In the genomic region with DNA sequence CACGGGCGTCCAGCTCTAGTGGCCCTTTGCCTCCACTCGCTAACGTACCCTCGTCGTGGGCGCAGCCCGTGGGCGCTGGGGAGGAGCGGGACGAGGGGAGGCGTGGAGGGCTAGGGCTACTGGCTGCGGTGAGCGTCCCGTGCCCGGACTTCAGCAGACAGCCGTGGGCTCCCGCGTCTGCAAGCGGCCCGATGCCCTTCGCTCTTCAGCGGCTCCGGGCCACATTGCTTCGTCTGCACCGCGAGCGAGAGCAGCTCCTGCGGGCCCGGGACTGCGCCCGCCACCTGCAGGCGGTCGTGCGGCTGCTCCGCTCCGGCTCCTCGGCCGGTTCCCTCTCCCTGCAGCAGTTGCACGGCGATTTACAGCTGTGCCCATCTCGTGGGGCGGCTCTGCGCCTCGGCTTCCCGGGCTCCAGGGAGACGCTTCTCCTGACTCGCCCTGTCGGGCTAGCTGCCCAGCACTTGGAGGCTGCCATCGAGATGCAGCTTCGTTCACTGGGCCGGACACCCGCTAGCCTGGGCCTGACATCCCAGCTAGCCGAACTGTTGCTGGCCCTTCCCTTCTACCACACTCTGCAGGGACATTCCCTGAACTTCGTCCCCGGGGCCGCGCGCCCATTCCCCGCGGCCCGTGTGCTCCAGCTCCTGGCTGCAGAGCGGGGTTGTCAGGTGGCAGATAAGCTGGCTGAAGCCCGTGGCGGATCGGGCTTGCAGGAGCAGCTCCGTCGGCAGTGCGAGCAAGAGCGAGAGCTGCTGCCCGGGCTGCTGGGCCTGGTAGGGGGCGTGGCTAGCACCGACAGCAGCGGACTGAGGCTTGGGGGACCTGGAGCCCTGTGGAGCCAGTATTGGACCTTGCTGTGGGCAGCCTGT, we compare ENCODE assay signal across 9 mouse cellular contexts. TPM values are rescaled to one million over a fixed set of nuclear protein-coding genes. Genes with fewer than 3 reads are reported as not detected.
DNase-seq lines count a peak whose midpoint lies in the region; ATAC-seq and TF ChIP-seq lines count a peak whose summit lies in the region.
"Had no signal": no experiment of that assay in that cellular context is flagged by ENCODE, and none has a peak within 500 bp of the region (broad histone marks: within the 10 kb centered on the region; RNA-seq: fewer than 3 reads in every experiment).

No protein-coding gene starts in this region.

- no peaks in the 10 kb centered on the region for H3K9me3 ChIP-seq in MEL (replicated peaks; ENCODE audit: insufficient read depth, low read length)
- H3K9me3 ChIP-seq in forebrain, embryonic 10.5 days: no peaks in the 10 kb centered on the region
- H3K9me3 ChIP-seq in megakaryocyte, embryonic 14.5 days: no peaks in the 10 kb centered on the region

- peak; percentile 77 for DNase-seq in MEL (ENCODE audit: low read depth, low spot score)
- peak; percentile 74 for DNase-seq in brain, adult 2 months (ENCODE audit: low read depth, low spot score)
- peak; percentile 79 for DNase-seq in forebrain, embryonic 10.5 days (ENCODE audit: extremely low spot score, low spot score)
- peak; percentile 54 to 67 for DNase-seq in layer of hippocampus, postnatal 36 days
- DNase-seq in right cerebral cortex, postnatal 14 days: peak; percentile 64
- DNase-seq in frontal cortex, adult 2 months (ENCODE audit: extremely low spot score in 1 of 2, low spot score in 1 of 2): no peak

- no peak for TF ChIP-seq EP300 in MEL (IDR thresholded peaks at IDR 0.05; ENCODE audit: low read depth in 1 of 2, low read length in 2 of 2)

- peak overlapping the region; percentile 63 for H3K27ac ChIP-seq in MEL (ENCODE audit: control insufficient read depth, low read depth, low read length)
- H3K27ac ChIP-seq in forebrain, embryonic 10.5 days: peak overlapping the region; percentile 89

- TF ChIP-seq RAD21 in MEL (IDR thresholded peaks at IDR 0.05; ENCODE audit: low read depth, low read length): no peak

- no peaks in the 10 kb centered on the region for H3K27me3 ChIP-seq in MEL (ENCODE audit: control insufficient read depth in 1 of 2, insufficient read depth in 2 of 2, low read length in 2 of 2)
- peaks cover 28% of the 10 kb centered on the region for H3K27me3 ChIP-seq in forebrain, embryonic 10.5 days (ENCODE audit: poor library complexity, severe bottlenecking)
- peaks cover 1% of the 10 kb centered on the region for H3K27me3 ChIP-seq in megakaryocyte, embryonic 14.5 days (replicated peaks)

- peak overlapping the region; percentile 76 for H3K9ac ChIP-seq in MEL (ENCODE audit: control insufficient read depth, low read depth, low read length, poor library complexity, severe bottlenecking)

- TF ChIP-seq CTCF in MEL (IDR thresholded peaks at IDR 0.05 in 2 of 3, conservative IDR thresholded peaks at IDR 0.05 in 1 of 3; ENCODE audit: control insufficient read depth in 1 of 3, insufficient read depth in 1 of 3, low read depth in 2 of 3, low read length in 3 of 3, poor library complexity in 1 of 3, severe bottlenecking in 1 of 3): peak in 2 of 3 experiments; percentile 26 to 49; a peak in 5 of 6 replicates

- under 1% methylated on average over 74 of the region's 74 CpGs for WGBS in forebrain, embryonic 10.5 days

- H3K79me2 ChIP-seq in MEL (ENCODE audit: control insufficient read depth, insufficient read depth, low read length, poor library complexity): peaks cover 12% of the 10 kb centered on the region

- ATAC-seq in hematopoietic stem cell, adult 5-6 weeks (replicated peaks in 1 of 2; ENCODE audit: insufficient read depth in 1 of 2, low FRiP score in 2 of 2, low TSS enrichment in 1 of 2, low read depth in 1 of 2, poor library complexity in 2 of 2, severe bottlenecking in 2 of 2): peak; percentile 66 to 75

- H3K4me3 ChIP-seq in MEL (ENCODE audit: control insufficient read depth in 1 of 2, insufficient read depth in 1 of 2, low read depth in 2 of 2, low read length in 2 of 2): peak overlapping the region; percentile 66
- H3K4me3 ChIP-seq in forebrain, embryonic 10.5 days: peak overlapping the region; percentile 84
- peak overlapping the region; percentile 99 for H3K4me3 ChIP-seq in megakaryocyte, embryonic 14.5 days (replicated peaks)

- H3K36me3 ChIP-seq in MEL (ENCODE audit: control insufficient read depth in 1 of 2, insufficient read depth in 2 of 2, low read length in 2 of 2): peaks cover 1 to 8% of the 10 kb centered on the region in 2 experiments; a peak in 3 of 4 replicates
- H3K36me3 ChIP-seq in forebrain, embryonic 10.5 days (replicated peaks): peaks cover 4% of the 10 kb centered on the region; the same call in 1 of the 2 replicates
- H3K36me3 ChIP-seq in megakaryocyte, embryonic 14.5 days (replicated peaks; ENCODE audit: low read length): peaks cover 33% of the 10 kb centered on the region

- peak in 1 of 2 experiments; percentile 19; a peak in 2 of 4 replicates for TF ChIP-seq POLR2A in MEL (IDR thresholded peaks at IDR 0.05; ENCODE audit: control insufficient read depth in 1 of 2, insufficient read depth in 1 of 2, low read depth in 1 of 2, low read length in 2 of 2, poor library complexity in 1 of 2)

- H3K4me1 ChIP-seq in MEL (ENCODE audit: control insufficient read depth in 1 of 2, insufficient read depth in 2 of 2, low read length in 2 of 2): peaks cover 0 to 7% of the 10 kb centered on the region in 2 experiments; a peak in 3 of 4 replicates
- peaks cover 27% of the 10 kb centered on the region for H3K4me1 ChIP-seq in forebrain, embryonic 10.5 days
- H3K4me1 ChIP-seq in megakaryocyte, embryonic 14.5 days: peaks cover 34% of the 10 kb centered on the region

TF ChIP-seq in MEL, 35 proteins besides CTCF, POLR2A, EP300 and RAD21:
- TF ChIP-seq SMC3 (IDR thresholded peaks at IDR 0.05; ENCODE audit: low read depth, low read length) (0 out of 2 replicates have a peak, but pooled peaks have one; percentile 15), HCFC1 (IDR thresholded peaks at IDR 0.05; ENCODE audit: low read depth, low read length) (0 out of 2 replicates have a peak, but pooled peaks have one; percentile 25), TBP (IDR thresholded peaks at IDR 0.05; ENCODE audit: low read depth, low read length) (no peak), UBTF (IDR thresholded peaks at IDR 0.05; ENCODE audit: borderline replicate concordance, insufficient read depth, low read depth, low read length) (peak; percentile 23; the same call in 1 of the 2 replicates), MXI1 (IDR thresholded peaks at IDR 0.05; ENCODE audit: low read depth, low read length) (0 out of 2 replicates have a peak, but pooled peaks have one; percentile 3)

RNA-seq across cellular contexts. Expression of gene Gm42688, which starts 0.5 kb away (rescaled TPM):
- total RNA-seq in MEL (2012; rRNA removed): 2.2 and 2.5 TPM in 2 replicates
- 1 to 10 TPM in 1 of 2 experiments, not detected in 1; 4.8 TPM for polyA plus RNA-seq in MEL (2012; ENCODE audit: insufficient read depth in 1 of 2, insufficient read length in 2 of 2, low read depth in 1 of 2, low replicate concordance in 2 of 2, missing spikeins in 1 of 2)
- 1.9 and 2.2 TPM in 2 replicates for polyA plus RNA-seq in forebrain, embryonic 10.5 days (2016; fragmentation: Nextera tagmentation; extraction: Ambion mirVana)
- 2.4 and 4.1 TPM in 2 replicates for total RNA-seq in hematopoietic stem cell, adult 5-6 weeks (2017)
- 1 to 10 TPM; 5.8 to 7.0 TPM for total RNA-seq in layer of hippocampus, postnatal 36 days (2021)
- 0.99 and 2.7 TPM in 2 replicates for polyA plus RNA-seq in megakaryocyte, embryonic 14.5 days (2012; ENCODE audit: insufficient read depth, low replicate concordance)
- polyA plus RNA-seq in frontal cortex, adult 2 months (2012; rRNA removed): 8.5 and 11.2 TPM in 2 replicates

RNA-seq across cellular contexts. Expression of gene Ccdc142, which starts 0.5 kb away (rescaled TPM):
- 3.2 and 5.1 TPM in 2 replicates for total RNA-seq in MEL (2012; rRNA removed)
- polyA plus RNA-seq in MEL (2012; ENCODE audit: insufficient read depth in 1 of 2, insufficient read length in 2 of 2, low read depth in 1 of 2, low replicate concordance in 2 of 2, missing spikeins in 1 of 2): 1 to 10 TPM in 1 of 2 experiments, not detected in 1; 2.2 TPM
- 2.6 and 3.1 TPM in 2 replicates for polyA plus RNA-seq in forebrain, embryonic 10.5 days (2016; fragmentation: Nextera tagmentation; extraction: Ambion mirVana)
- 0.45 and 2.3 TPM in 2 replicates for total RNA-seq in hematopoietic stem cell, adult 5-6 weeks (2017)
- 1 to 10 TPM; 8.0 to 8.2 TPM for total RNA-seq in layer of hippocampus, postnatal 36 days (2021)
- 1.8 and 2.0 TPM in 2 replicates for polyA plus RNA-seq in megakaryocyte, embryonic 14.5 days (2012; ENCODE audit: insufficient read depth, low replicate concordance)
- 6.3 and 11.1 TPM in 2 replicates for polyA plus RNA-seq in frontal cortex, adult 2 months (2012; rRNA removed)

RNA-seq across cellular contexts. Expression of gene Mrpl53, which starts 6.9 kb away (rescaled TPM):
- 91.3 and 93.7 TPM in 2 replicates for total RNA-seq in MEL (2012; rRNA removed)
- 10 to 100 TPM in 1 of 2 experiments, not detected in 1; 63.8 TPM for polyA plus RNA-seq in MEL (2012; ENCODE audit: insufficient read depth in 1 of 2, insufficient read length in 2 of 2, low read depth in 1 of 2, low replicate concordance in 2 of 2, missing spikeins in 1 of 2)
- polyA plus RNA-seq in forebrain, embryonic 10.5 days (2016; fragmentation: Nextera tagmentation; extraction: Ambion mirVana): 135 and 149 TPM in 2 replicates
- total RNA-seq in hematopoietic stem cell, adult 5-6 weeks (2017): 8.4 and 19.3 TPM in 2 replicates
- 10 to 100 TPM; 64.4 to 69.9 TPM for total RNA-seq in layer of hippocampus, postnatal 36 days (2021)
- 9.6 and 78.7 TPM in 2 replicates for polyA plus RNA-seq in megakaryocyte, embryonic 14.5 days (2012; ENCODE audit: insufficient read depth, low replicate concordance)
- 96.4 and 109 TPM in 2 replicates for polyA plus RNA-seq in frontal cortex, adult 2 months (2012; rRNA removed)

RNA-seq across cellular contexts. Expression of gene Mogs, which starts 13.4 kb away (rescaled TPM):
- total RNA-seq in MEL (2012; rRNA removed): 167 and 209 TPM in 2 replicates
- 100 to 1,000 TPM in 1 of 2 experiments, not detected in 1; 150 TPM for polyA plus RNA-seq in MEL (2012; ENCODE audit: insufficient read depth in 1 of 2, insufficient read length in 2 of 2, low read depth in 1 of 2, low replicate concordance in 2 of 2, missing spikeins in 1 of 2)
- polyA plus RNA-seq in forebrain, embryonic 10.5 days (2016; fragmentation: Nextera tagmentation; extraction: Ambion mirVana): 32.6 and 38.3 TPM in 2 replicates
- total RNA-seq in hematopoietic stem cell, adult 5-6 weeks (2017): 57.8 and 60.4 TPM in 2 replicates
- total RNA-seq in layer of hippocampus, postnatal 36 days (2021): 10 to 100 TPM; 28.0 to 28.9 TPM
- 76.1 and 165 TPM in 2 replicates for polyA plus RNA-seq in megakaryocyte, embryonic 14.5 days (2012; ENCODE audit: insufficient read depth, low replicate concordance)
- 30.6 and 31.6 TPM in 2 replicates for polyA plus RNA-seq in frontal cortex, adult 2 months (2012; rRNA removed)

RNA-seq across cellular contexts. Expression of gene Lbx2, which starts 15.8 kb away (rescaled TPM):
- total RNA-seq in MEL (2012; rRNA removed): 0.23 and 0.58 TPM in 2 replicates
- under 1 TPM in 1 of 2 experiments, not detected in 1; 0.85 TPM for polyA plus RNA-seq in MEL (2012; ENCODE audit: insufficient read depth in 1 of 2, insufficient read length in 2 of 2, low read depth in 1 of 2, low replicate concordance in 2 of 2, missing spikeins in 1 of 2)
- polyA plus RNA-seq in forebrain, embryonic 10.5 days (2016; fragmentation: Nextera tagmentation; extraction: Ambion mirVana): 0.20 and 0.29 TPM in 2 replicates
- total RNA-seq in hematopoietic stem cell, adult 5-6 weeks (2017): 1.5 TPM in 1 of 2 replicates, not detected in the other
- under 1 TPM in 1 of 2 experiments, not detected in 1; 0.48 TPM for total RNA-seq in layer of hippocampus, postnatal 36 days (2021)
- 3.3 TPM in 1 of 2 replicates, not detected in the other for polyA plus RNA-seq in megakaryocyte, embryonic 14.5 days (2012; ENCODE audit: insufficient read depth, low replicate concordance)
- 0.36 and 0.66 TPM in 2 replicates for polyA plus RNA-seq in frontal cortex, adult 2 months (2012; rRNA removed)
- total RNA-seq: layer of hippocampus, postnatal 14 days had no signal

Comparison
In these comparisons a context has a peak if more than half of its experiments do, and no peak if none do; other contexts are left out.
1. DNase-seq: peak in MEL (single experiment), brain, adult 2 months (single experiment), forebrain, embryonic 10.5 days (single experiment), layer of hippocampus, postnatal 36 days (2 of 2) and right cerebral cortex, postnatal 14 days (single experiment); none in frontal cortex, adult 2 months (0 of 2).
2. Peak in every context shown above with its lines, with median percentiles within 50 percentile points of each other: H3K4me3 ChIP-seq.